Mouse (Mus musculus) fibroblast of lung, adult 2 months (primary cell): ENCODE results near the gene 4933430I17Rik.

Experiments used
- DNase-seq: peaks from one replicate; pipeline ENCODE4 v3.0.0-alpha.2; 2011; ENCODE audit warnings: low read depth

4933430I17Rik gene

DNA sequence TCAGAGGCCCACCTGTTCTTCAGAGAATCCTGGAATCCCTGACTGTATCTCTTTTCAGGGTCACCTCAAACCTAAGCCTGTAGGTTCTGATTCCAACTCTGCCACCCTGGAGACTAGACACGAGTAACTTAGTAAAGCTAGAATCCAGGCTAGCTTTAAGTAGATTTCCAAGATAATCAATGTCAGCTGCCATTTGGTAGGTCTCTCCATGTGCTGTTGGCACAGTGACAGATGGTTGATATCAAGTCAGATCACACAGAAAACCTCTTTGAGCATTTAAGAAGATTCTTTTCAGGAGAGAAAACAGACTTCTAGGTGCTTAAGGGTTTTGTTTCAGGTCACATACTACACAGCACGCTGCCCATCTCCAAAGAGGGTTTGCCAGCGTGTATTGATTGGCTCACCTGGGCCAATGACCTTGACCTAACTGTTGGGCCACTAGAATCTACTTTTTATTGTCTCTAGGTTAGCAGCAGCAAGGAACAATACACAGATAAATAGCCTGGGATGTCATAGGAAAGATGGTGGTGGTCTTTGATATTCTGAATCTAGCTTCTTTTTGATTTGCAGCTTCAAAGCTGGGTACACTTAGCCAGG, 21.7 kb upstream of the 4933430I17Rik start, which contains the start of gene Hdhd3:
Hdhd3 (minus strand) TSS at position 94 of the 597 bp plus-strand sequence.
- no peak for DNase-seq

DNA sequence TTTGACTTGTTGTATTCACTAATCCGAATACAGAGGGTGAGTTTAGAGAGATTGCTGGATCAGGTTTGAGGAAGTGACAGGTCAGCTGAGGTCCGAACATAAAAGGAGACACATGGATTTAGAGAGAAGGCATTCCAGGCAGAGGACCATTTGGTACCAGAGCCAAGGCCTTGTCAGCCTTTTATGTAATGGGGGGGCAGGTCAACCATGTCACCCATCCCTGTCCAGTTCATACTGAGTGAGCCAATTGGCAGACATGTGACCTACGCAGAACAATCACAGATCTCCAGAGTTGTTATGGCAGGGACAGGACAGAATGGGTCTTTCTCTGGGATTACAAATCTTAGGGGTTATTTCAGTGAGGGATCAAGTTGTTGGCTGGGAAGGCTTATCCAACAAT, 19.2 kb upstream of the 4933430I17Rik start:
- no peak for DNase-seq

DNA sequence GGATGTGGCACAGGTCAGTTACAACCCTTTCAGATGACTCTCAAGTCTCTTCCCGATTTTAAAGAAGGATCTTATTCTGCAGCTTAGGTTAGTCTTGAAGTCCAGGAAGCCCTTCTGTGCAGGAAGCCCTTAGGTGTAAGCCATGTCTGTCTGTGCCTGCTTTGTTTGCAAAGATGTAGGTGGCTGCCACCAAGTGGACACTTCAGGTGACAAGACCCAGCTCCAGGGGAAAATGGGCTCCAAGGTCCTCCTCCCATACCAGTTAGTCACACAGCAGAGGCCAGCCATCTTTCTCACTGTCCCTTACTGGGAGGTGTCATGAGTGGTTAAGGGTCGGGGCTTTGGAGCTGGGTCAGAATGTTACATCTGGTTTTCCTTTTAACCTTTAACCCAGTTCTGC, 18.4 kb upstream of the 4933430I17Rik start:
- DNase-seq = no peak

DNA sequence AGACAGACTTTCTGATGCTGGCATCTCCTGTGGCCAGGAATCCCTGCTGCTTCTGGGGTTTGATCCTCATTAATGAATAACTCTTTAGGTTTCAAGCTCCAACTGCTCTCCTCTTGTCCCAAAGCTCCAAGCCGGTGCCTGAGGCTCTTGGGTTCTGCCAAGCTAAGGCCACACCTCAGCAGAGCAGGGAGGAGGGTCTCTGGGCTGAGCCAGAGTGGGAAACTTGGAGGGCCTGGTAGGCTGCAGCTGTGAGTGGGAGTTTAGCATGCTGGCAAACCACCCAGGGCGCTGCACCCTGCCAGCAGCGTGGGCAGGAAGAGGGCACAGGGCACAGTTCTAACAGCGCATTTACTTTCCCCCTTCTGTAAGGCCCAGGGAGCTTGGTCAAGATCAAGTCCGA, 16.3 kb upstream of the 4933430I17Rik start:
- no peak for DNase-seq

DNA sequence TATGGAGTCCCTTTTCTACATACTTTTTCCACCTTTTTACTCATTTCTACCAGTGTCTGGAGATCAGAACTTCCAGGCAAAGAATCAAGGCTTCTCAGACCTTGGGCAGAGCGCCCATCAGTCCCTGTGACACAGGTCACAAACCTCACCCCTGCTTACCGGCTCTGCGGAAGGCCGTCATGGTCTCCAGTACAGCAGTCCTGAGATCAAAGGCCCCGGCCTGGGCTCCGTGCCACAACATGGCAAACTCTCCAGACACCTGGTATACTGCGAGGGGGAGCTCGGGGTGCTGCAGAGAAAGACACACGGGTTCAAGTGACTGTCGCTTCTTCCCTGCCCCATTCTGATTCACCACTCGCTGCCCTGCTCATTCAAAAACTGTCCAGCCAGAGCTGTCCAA, 15.2 kb upstream of the 4933430I17Rik start:
- DNase-seq = no peak

DNA sequence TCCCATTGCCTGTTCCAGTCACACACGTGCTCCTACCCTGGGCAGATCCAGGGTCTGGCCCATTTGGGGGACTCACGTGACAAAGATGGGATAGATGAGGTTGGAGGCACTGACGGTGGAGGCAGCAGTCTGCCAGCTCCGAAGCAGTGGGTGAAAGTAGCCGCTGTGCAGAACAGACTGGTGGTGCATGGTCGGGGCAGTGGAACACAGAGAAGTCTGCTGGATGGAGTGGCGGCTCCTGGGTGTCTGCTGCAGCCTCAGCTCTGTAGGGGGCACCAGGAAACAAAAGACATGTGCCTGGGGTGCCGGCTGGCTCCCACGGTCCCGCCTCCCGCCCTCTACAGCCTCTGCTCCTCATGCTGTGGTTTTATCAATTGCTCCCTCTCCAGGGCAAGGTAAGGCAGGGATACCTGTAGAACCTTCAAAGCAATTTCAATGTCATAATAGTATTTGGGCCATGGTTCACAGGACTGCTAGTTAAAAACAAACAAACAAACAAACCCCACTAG, 11.1 kb upstream of the 4933430I17Rik start:
- DNase-seq = no peak

DNA sequence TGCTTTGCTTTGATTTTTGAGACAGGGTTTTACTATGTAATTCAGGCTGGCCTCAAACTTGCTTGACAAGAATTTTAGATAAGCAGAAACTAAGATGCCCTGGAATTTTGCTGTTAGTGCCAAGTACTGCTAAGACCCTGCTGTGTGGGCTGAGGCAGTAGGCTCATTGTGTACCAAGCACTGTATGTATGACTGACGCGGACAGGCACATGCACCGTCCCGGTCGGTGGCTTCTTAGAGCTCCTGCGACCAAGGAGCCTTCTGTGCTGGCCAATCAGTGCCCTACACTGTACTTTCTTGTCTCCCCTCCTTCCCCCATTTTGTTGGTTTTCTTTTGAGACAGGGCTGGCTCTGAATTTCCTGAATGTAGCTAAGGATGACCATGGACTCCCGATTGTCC, 10.2 kb upstream of the 4933430I17Rik start:
- no peak for DNase-seq

DNA sequence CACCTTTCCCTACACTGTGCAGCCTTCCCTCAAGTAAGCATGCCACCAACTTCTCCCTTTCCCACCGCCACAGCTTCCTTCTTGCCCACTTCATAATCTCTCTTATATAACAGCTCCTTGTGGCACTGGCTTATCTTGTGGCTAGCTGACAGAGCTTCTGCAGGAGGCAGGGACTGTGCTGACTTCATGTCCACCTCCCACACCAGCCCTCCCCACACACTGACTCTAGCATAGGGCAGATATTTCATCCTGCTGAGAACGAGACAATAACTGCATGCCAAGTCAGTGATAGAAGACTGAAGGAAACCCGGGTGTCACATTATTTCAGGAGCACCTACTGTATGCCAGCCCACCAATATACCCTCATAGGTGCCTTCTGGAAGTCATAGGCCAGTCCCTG, 9.7 kb upstream of the 4933430I17Rik start:
- DNase-seq = no peak

DNA sequence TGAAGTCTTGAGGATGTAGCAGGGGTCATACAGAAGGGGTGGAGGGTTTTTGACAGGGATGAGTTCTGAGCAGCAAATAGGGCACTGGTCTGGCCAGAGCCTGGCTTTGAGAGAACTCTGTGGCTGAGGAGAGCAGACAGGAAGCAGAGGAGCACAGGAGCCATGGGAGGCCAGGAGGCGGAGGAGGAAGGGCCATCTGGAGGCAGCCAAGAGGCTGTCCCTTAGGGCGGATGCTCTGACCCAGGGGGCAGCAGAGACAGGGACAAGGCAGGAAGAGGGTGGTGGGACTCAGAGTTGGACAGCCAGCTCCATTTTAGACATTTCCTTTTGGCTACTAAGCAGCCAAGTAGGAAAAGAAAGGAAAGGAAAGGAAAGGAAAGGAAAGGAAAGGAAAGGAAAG, 9.1 kb upstream of the 4933430I17Rik start:
- DNase-seq = no peak

DNA sequence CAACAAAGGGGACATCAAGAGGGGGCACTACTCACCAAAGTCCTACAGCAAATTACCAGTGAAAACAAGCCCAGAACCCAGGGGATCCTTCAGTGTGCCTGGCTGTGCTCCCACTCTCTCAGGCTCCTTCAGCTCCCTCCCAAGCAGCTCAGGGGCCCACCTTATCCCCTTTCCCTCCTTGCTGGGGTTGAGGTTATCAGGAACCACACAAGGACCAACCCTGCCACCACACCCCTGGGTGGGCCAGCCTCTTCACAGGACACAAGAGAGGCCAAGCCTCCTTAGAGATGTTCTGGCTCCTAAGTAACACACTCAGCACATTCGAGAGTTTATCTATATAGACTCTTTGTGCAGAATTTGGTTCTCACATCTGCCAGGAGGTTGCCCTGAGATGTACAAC, 8.6 kb upstream of the 4933430I17Rik start:
- DNase-seq = no peak

DNA sequence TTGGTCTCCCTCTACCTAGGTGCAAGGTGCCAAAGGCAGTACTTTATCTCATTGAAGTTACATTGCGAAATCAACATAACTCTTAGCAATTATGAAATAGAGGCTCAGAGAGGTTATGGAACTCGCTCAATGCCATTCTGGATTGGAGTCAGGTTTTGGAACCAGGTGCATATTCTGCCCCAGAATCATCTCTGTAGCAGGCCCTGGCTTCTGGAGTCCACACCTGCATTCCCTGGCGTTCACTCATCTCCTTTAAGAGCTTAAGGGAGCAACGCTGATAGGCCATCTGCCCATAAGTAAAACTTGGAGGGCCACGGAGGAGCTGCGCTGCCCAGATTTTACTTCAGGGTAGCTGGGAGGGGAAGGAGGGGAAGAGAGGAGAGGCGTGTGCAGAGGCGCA, 8.1 kb upstream of the 4933430I17Rik start:
- no peak for DNase-seq

DNA sequence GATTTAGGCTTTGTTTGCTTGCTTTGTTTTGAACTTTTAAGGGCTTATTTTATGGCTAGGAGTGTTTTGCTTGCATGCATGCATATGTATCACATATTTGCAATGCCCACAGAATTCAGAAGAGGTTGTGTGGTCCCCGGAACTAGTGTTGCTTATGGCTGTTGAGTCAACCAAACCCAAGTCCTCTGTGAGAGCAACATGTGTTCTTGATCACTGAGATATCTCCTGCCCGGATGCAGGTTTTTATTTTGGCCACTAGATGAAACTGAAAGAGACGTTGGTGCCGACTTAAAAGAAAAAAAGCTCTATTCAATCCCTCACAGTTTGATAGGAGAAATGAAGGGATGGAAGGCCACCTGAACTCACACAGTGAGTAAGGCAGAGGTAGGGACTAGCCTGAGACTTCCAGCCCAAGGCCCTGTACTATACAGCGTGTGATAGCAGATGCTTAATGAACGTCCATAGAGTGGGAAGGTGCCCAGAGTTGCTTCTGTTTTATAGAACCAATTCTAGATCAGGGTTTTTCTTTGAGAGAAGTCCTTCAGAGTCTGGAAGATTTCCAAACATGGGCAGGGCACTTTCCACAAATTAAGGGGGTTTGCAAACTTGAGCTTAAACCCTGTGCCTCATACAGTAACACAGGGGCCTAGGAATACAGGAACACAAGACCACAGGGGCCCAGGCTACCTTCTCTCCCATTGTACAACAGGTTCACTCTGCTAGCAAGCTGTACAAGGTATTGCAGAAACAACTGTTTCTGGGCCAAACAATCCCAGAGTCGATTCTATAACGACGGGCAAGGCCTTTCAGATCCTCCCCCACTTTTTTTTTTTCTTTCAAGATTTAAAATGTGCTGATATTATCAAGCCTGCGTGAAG, 7.4 kb upstream of the 4933430I17Rik start:
- DNase-seq = no peak

DNA sequence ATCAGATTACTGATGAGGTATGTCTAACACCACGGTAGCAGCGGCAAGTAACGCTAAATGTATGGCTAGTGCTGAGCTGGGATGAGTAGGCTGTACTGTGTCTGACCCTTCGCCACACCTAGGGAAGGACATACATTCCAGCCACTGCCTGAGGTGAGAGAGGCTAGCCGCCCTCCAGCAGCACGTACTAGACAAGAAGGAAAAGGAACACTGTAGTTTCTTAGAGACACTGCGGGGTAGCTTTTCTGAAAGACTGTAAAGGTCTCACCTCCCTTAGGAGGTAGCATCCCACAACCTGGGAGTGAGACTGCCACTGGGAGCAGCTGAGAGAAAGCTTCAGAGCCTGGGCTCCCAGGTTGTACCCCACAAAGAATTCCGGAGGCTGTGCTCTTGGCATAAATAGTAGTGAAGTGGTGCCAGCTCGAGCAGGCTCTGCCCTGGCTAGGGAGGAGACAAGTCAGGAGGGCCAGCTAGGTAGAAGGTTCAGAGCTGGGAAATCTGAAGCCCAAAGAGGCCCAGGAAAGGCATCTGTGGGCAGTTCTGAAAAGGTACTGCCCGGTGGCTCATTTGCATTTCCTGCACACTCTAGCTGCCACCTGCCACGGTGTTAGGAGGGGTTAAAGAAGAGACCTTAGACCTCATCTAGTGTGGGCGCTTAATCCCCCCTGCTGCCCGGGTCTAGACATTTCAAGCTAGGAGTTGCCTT, 6.6 kb upstream of the 4933430I17Rik start:
- DNase-seq = no peak

DNA sequence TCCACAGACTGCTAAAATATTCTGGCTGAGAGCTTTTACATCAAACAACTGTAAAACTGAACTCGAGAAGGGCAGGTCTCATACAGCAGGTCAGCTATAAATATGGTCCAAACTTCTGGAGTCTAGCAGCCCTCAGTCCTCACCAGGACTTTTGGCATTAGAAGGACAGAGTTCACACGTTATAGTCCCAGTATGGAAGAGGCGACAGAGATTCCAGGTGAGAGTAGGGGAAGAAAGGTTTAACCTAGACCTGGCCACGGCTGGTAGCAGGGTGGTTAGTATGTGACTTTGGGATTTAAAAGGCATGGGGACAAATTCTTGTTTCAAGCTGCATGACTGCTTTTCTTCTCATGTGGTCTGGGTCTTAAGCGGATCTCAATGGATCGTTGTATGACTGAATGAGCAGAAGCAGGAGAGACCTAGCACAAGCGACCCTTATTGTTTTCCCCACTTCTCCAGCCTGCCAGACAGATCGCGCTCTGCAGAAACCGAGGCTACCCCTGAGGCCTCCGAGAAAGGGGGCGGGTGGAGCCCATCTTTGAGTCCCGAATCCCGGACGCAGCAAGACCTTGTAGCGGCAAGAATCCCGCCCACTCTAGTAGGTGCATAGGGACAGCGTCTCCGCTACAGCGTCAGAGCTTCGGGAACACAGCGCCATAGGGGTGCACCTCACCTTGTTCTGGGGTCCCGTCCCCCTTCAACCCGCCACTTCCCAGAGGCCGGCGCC, 5.9 kb upstream of the 4933430I17Rik start:
- DNase-seq = no peak

DNA sequence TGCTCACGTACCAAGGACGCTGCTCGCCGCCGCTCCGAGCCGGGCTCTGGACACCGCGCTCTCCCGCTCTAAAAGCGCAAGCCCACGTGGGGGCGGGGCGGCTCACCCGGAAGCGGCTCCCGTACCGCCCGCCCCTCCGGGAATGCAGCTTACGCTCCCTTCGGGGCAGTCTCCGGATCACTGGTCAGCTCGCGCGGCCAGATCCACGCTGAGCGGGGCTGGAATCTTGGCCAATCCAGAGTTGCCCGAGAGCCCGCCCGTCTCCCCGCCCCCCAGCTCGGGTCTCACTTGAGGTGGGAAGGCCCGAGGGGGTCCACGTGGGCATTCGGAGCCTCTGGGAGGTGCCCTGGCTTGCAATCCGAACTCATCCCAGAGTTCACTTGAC, 5.3 kb upstream of the 4933430I17Rik start, which contains the start of gene Alad:
Alad (minus strand) TSS at position 70 of the 385 bp plus-strand sequence.
- peak; percentile 51 for DNase-seq

DNA sequence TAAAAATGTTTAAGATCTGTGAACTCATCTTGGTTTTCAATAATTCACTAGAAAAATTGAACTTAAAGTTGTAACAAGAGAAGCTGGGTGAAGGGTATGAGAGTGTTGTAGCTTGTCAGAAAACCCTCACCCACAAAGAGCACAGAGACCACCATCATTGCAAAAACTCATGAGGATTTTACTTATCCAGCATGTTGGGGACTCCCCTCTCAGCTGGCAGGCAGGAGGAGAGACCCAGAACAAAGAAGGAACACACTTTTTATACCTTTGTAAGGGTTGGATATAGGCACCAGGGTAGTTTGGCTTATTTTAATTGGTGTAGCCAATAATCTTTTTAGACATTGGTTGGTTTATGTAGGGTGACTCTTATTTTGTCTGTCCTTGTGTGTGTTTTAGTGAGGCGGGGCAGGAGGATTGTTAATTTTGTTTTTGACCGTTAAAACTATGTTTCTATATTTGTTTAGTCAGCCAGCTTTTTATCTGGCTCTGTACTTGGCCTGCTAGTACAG, 4.2 kb upstream of the 4933430I17Rik start:
- DNase-seq = no peak

DNA sequence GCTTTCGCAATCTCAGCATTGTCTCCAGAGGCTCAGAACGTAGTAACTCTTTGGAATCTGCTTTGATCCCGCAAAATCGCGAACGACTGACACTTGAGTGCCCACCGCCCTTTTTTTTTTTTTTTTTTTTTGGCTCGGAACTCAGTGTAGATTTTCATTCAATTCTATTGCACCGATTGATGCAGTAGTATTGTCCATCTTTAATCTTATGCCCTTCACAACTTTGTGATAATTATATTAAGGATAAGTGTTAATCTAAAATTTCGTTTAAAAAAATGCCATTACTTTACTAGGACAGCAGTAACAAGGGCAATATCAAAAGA, 281 bp downstream of the 4933430I17Rik start:
- DNase-seq = no peak

DNA sequence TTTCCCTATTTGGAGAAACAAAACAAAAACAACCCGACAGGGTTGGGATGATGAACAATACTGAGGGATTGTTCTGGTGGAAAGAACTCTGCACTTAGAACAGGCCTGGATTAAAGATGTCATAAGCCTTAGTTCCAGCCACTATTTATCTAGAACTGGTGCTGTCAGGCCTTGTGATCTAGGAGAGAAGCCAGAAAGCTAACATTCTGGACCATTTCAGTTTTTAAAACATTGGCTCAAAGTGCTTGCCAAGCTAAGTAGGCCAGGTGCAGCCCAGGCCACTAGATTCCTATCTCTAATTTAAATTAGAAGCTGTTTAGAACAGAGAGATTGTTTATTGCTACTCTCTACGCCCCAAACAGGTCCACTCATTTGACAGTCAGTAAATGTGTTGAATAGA, 1.1 kb downstream of the 4933430I17Rik start:
- DNase-seq = no peak

DNA sequence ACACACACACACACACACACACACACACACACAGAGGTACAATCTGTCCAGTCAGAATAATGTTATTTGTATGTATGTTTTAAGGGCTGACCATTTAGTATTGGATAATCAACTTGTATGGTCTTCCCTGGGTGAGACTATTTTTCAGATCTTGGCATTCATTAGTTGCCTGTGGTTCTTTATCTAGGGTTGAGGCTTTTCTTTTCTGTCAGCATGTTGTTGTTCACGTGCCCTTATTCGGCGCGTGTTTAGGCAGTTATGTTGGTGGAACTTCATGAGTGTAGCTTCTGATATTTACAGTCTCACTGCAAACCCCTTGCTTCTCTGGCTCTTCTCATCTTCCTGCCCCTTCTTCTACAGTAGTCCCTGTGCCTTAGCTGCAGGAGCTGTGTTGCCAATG, 2.5 kb downstream of the 4933430I17Rik start:
- DNase-seq = no peak

DNA sequence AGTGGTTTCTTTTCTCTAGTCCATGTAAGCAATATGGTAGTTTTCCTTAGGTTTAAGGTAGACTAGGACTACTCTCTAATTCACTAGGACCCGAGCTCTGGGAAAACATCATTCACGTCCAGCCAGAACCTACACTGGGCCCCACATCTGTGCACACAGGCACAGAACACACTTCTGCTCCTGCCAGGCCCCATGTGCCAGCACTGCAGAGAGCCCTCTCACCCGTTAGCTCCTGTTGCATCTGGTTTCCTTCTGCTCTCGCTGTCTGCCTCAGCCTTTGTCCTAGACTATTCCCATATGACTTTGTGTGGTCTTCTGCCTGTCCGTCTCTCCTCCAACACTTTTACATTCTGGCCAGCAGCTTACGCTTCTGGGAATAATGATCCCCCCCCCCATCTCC, 8.6 kb downstream of the 4933430I17Rik start:
- no peak for DNase-seq

DNA sequence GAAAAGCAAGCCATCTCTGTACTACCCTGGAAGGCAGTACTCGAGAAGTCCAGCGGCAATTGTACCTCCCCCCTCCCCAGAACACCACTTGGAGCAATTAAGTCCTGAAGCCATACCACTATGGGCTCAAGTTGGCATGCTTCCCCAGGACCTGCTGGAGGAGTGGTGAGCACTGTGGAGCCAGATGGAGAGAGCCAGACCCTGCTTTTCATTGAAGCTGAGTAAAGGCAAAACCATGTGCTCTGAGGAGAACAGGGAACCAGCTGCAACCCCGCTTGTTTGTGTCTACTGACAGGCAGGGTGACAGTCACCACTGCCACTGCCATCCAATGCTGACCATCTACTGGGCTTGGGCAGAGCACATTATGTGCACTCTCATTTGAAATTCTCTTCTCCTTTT, 16.6 kb downstream of the 4933430I17Rik start:
- DNase-seq = no peak

DNA sequence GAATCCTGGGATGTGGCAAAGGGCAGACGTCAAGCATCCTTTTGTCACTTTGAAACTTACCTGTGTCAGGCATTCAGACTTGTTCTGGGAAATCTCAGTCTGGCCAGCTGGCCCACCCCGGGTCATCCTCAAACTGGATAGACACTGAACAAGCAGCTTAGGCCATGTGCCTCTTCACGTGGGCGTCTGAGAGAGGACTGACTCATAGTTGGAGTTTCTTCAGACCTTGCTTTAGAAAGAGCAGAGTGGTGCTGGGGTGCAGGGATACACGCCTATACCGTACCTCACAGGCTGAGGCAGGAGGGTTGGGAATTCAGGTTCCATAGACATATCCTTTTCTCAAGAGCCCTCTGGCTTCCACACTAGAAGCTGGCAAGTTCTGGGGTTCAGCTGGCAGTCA, 18.6 kb downstream of the 4933430I17Rik start:
- no peak for DNase-seq
